In the genomic region with DNA sequence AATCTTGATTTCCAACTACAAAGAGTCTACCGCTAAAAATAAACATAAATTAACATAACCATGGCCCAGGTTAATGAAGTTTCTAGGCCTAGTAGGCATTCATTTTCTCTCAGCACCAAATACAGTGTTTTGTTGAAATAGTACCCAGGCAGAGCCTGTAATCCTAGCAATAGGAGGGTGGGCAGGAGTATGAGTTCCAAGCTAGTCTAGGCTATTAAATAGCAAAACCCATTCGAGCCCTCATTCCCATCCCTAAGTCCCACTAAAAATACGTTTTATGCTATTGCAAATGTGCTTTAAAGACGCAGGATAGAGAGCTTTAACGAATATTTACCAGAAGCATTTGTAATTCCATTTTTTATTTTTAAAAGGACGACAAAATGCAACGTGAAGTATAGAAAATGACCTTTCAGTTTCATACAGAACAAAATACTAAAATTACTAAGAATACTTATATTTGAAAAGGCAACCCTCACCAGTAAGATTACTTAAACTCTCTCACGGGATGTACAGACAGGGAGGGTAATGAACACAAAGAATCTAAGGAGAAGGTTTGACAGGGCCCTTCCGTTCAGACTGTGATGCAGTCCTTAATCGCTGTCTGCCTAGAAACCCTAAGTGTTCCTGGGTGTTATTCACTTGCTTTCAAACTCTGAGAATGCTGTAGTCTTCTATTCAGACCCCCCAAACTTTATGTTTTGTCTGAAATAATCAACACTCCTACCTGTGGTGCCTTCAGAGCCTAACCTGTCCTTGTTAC, we compare ENCODE assay signal across 8 mouse cellular contexts. TPM values are rescaled to one million over a fixed set of nuclear protein-coding genes. Genes with fewer than 3 reads are reported as not detected.
A peak's percentile ranks its signal among the peaks of the same experiment; 100 is the strongest.
DNase-seq lines count a peak whose midpoint lies in the region; ATAC-seq and TF ChIP-seq lines count a peak whose summit lies in the region.

No protein-coding gene starts in this region.

- no peak for TF ChIP-seq CTCF in ES-Bruce4 (IDR thresholded peaks at IDR 0.05; ENCODE audit: low read depth, low read length)

- no peak for DNase-seq in heart, postnatal 36 days
- DNase-seq in forebrain, embryonic 14.5 days (ENCODE audit: low spot score): peak; percentile 46
- DNase-seq in gastrocnemius, postnatal 4 days (ENCODE audit: low spot score in 2 of 2): no peak
- no peak for DNase-seq in gastrocnemius, postnatal 36 days
- no peak for DNase-seq in right cerebral cortex, postnatal 25 days

- intact Hi-C loops in heart, postnatal 36 days (cut with DNase I): loop anchor here (1.0 to 5.0 kb wide), 3 partner anchors 13 to 185 kb away; no protein-coding TSS in a partner anchor
- intact Hi-C loops in gastrocnemius, postnatal 36 days (cut with DNase I): loop anchor here (2.0 kb wide), 1 partner anchor 13 kb away; no protein-coding TSS in a partner anchor

- H3K4me2 ChIP-seq in heart, embryonic 13.5 days: peak overlapping the region; percentile 93
- peak overlapping the region; percentile 82 for H3K4me2 ChIP-seq in forebrain, embryonic 14.5 days (ENCODE audit: low read length)
- peak overlapping the region; percentile 84 for H3K4me2 ChIP-seq in liver, embryonic 16.5 days (ENCODE audit: low read depth, low read length)

- H3K27me3 ChIP-seq in heart, embryonic 13.5 days (replicated peaks): no peaks in the 10 kb centered on the region
- no peaks in the 10 kb centered on the region for H3K27me3 ChIP-seq in ES-Bruce4 (ENCODE audit: control insufficient read depth, insufficient read depth, low read length, poor library complexity, severe bottlenecking)
- H3K27me3 ChIP-seq in forebrain, embryonic 14.5 days (replicated peaks; ENCODE audit: control insufficient read depth, insufficient read depth, low read length): no peaks in the 10 kb centered on the region
- H3K27me3 ChIP-seq in liver, embryonic 16.5 days (ENCODE audit: control insufficient read depth, insufficient read depth, low read depth, low read length): no peaks in the 10 kb centered on the region

- H3K36me3 ChIP-seq in heart, embryonic 13.5 days: peaks cover 4% of the 10 kb centered on the region
- H3K36me3 ChIP-seq in ES-Bruce4 (ENCODE audit: control insufficient read depth, insufficient read depth, low read length, poor library complexity, severe bottlenecking): no peaks in the 10 kb centered on the region
- H3K36me3 ChIP-seq in forebrain, embryonic 14.5 days (ENCODE audit: control insufficient read depth, insufficient read depth, low read length): no peaks in the 10 kb centered on the region
- H3K36me3 ChIP-seq in liver, embryonic 16.5 days (ENCODE audit: control insufficient read depth, insufficient read depth): no peaks in the 10 kb centered on the region

- peak overlapping the region; percentile 100 for H3K4me3 ChIP-seq in heart, embryonic 13.5 days
- peak overlapping the region; percentile 99 for H3K4me3 ChIP-seq in ES-Bruce4 (ENCODE audit: low read depth, low read length)
- peak overlapping the region; percentile 96 for H3K4me3 ChIP-seq in forebrain, embryonic 14.5 days (ENCODE audit: low read depth, low read length)
- peak overlapping the region; percentile 100 for H3K4me3 ChIP-seq in liver, embryonic 16.5 days (ENCODE audit: low read depth, low read length)

- H3K9me3 ChIP-seq in heart, embryonic 13.5 days: no peaks in the 10 kb centered on the region
- H3K9me3 ChIP-seq in ES-Bruce4 (replicated peaks; ENCODE audit: control insufficient read depth, insufficient read depth, low read length, poor library complexity, severe bottlenecking): no peaks in the 10 kb centered on the region
- H3K9me3 ChIP-seq in forebrain, embryonic 14.5 days (replicated peaks; ENCODE audit: control insufficient read depth, low read length): no peaks in the 10 kb centered on the region
- no peaks in the 10 kb centered on the region for H3K9me3 ChIP-seq in liver, embryonic 16.5 days (replicated peaks; ENCODE audit: control insufficient read depth, low read length)

- no peak for ATAC-seq in heart, embryonic 13.5 days (ENCODE audit: extremely low read depth, insufficient number of reproducible peaks, low FRiP score, low TSS enrichment)
- ATAC-seq in forebrain, embryonic 14.5 days: no peak
- no peak for ATAC-seq in liver, embryonic 16.5 days (ENCODE audit: low read depth)

- peak overlapping the region; percentile 100 for H3K27ac ChIP-seq in heart, embryonic 13.5 days (replicated peaks)
- H3K27ac ChIP-seq in ES-Bruce4 (ENCODE audit: insufficient read depth, low read length): peak overlapping the region; percentile 93
- peak overlapping the region; percentile 100 for H3K27ac ChIP-seq in forebrain, embryonic 14.5 days (ENCODE audit: low read depth, low read length)
- peak overlapping the region; percentile 100 for H3K27ac ChIP-seq in liver, embryonic 16.5 days (ENCODE audit: low read length)

- no peak for TF ChIP-seq POLR2A in ES-Bruce4 (IDR thresholded peaks at IDR 0.05; ENCODE audit: insufficient read depth, low read length)

- peak overlapping the region; percentile 100 for H3K9ac ChIP-seq in heart, embryonic 13.5 days
- peak overlapping the region; percentile 94 for H3K9ac ChIP-seq in ES-Bruce4 (ENCODE audit: low read depth, poor library complexity, severe bottlenecking)
- H3K9ac ChIP-seq in forebrain, embryonic 14.5 days (ENCODE audit: low read length): peak overlapping the region; percentile 99
- H3K9ac ChIP-seq in liver, embryonic 16.5 days (ENCODE audit: low read depth, low read length): peak overlapping the region; percentile 97

- TF ChIP-seq EP300 in ES-Bruce4 (IDR thresholded peaks at IDR 0.05; ENCODE audit: insufficient read depth, low read depth, low read length): no peak

- WGBS in heart, embryonic 13.5 days: 3% methylated on average over 10 of the region's 10 CpGs
- WGBS in forebrain, embryonic 14.5 days: 2% methylated on average over 10 of the region's 10 CpGs
- 1% methylated on average over 10 of the region's 10 CpGs for WGBS in liver, embryonic 16.5 days (ENCODE audit: insufficient replicate concordance)

- H3K4me1 ChIP-seq in heart, embryonic 13.5 days: peaks cover 49% of the 10 kb centered on the region
- H3K4me1 ChIP-seq in ES-Bruce4 (ENCODE audit: control insufficient read depth, insufficient read depth, low read length): peaks cover 2% of the 10 kb centered on the region
- H3K4me1 ChIP-seq in forebrain, embryonic 14.5 days (ENCODE audit: control insufficient read depth, insufficient read depth, low read length): peaks cover 28% of the 10 kb centered on the region
- peaks cover 26% of the 10 kb centered on the region for H3K4me1 ChIP-seq in liver, embryonic 16.5 days (ENCODE audit: control insufficient read depth, low read depth, low read length)

RNA-seq across cellular contexts. Expression of a gene that starts 2.1 kb away (rescaled TPM):
- polyA plus RNA-seq in heart, embryonic 13.5 days (2015; fragmentation: Nextera tagmentation; extraction: Ambion mirVana): 61.7 and 64.4 TPM in 2 replicates
- total RNA-seq in heart, postnatal 36 days (2021): 10 to 100 TPM; 50.1 to 51.5 TPM
- 36.5 and 40.3 TPM in 2 replicates for polyA plus RNA-seq in ES-Bruce4 (2011; ENCODE audit: insufficient read depth, insufficient read length, low read depth, missing spikeins)
- polyA plus RNA-seq in forebrain, embryonic 14.5 days (2014; fragmentation: Nextera tagmentation; extraction: Ambion mirVana): 131 and 154 TPM in 2 replicates
- 32.5 and 35.2 TPM in 2 replicates for polyA plus RNA-seq in liver, embryonic 16.5 days (2015; fragmentation: Nextera tagmentation; extraction: Ambion mirVana)
- 10 to 100 TPM; 55.5 to 57.7 TPM for total RNA-seq in gastrocnemius, postnatal 4 days (2021)
- 10 to 100 TPM; 22.2 to 25.6 TPM for total RNA-seq in gastrocnemius, postnatal 36 days (2021)
